Mouse (Mus musculus): Measurements from ENCODE around the gene Zfp653.

Zfp653 gene

GRCm38 (mm10) chr9:22069881-22070553 lies 1.2 kb downstream of the Zfp653 start:
- DNase-seq (ENCODE audit: low spot score in 2 of 2), result no peak

- DNase-seq (ENCODE audit: low spot score in 2 of 2), result no peak
These were observed 4.0 kb downstream of the Zfp653 start for GRCm38 (mm10) chr9:22067195-22067594.

GRCm38 (mm10) chr9:22066433-22066832 lies 4.7 kb downstream of the Zfp653 start:
- DNase-seq (ENCODE audit: low spot score in 2 of 2), result peak; percentile 50 to 61

- DNase-seq (ENCODE audit: low spot score in 2 of 2), result no peak
These were observed 5.5 kb downstream of the Zfp653 start for GRCm38 (mm10) chr9:22065642-22066041.

- DNase-seq (ENCODE audit: low spot score in 2 of 2), result no peak
These were observed 6.8 kb downstream of the Zfp653 start for GRCm38 (mm10) chr9:22064341-22064740.

GRCm38 (mm10) chr9:22061339-22061738 lies 9.8 kb downstream of the Zfp653 start:
- DNase-seq (ENCODE audit: low spot score in 2 of 2), result no peak

GRCm38 (mm10) chr9:22058011-22058424 lies 13.2 kb downstream of the Zfp653 start:
- no peak for DNase-seq (ENCODE audit: low spot score in 2 of 2)

GRCm38 (mm10) chr9:22057031-22057517 lies 14.1 kb downstream of the Zfp653 start:
- DNase-seq (ENCODE audit: low spot score in 2 of 2), result no peak

GRCm38 (mm10) chr9:22056303-22056910 lies 14.8 kb downstream of the Zfp653 start:
- DNase-seq (ENCODE audit: low spot score in 2 of 2), result no peak

GRCm38 (mm10) chr9:22055713-22056112 lies 15.5 kb downstream of the Zfp653 start:
- no peak for DNase-seq (ENCODE audit: low spot score in 2 of 2)

GRCm38 (mm10) chr9:22054411-22055076 lies 16.6 kb downstream of the Zfp653 start:
- DNase-seq (ENCODE audit: low spot score in 2 of 2), result peak; percentile 76 to 80

- no peak for DNase-seq (ENCODE audit: low spot score in 2 of 2)
These were observed 17.5 kb downstream of the Zfp653 start for GRCm38 (mm10) chr9:22053657-22054056.

- no peak for DNase-seq (ENCODE audit: low spot score in 2 of 2)
These were observed 19.3 kb downstream of the Zfp653 start, which contains the start of gene Elavl3 for GRCm38 (mm10) chr9:22051958-22052254. Gene Elavl3, minus strand, starts transcription at chr9:22052023.

GRCm38 (mm10) chr9:22051161-22051957 lies 19.8 kb downstream of the Zfp653 start:
- no peak for DNase-seq (ENCODE audit: low spot score in 2 of 2)

- peak in 1 of 2 experiments; percentile 37 for DNase-seq (ENCODE audit: low spot score in 2 of 2)
These were observed 20.8 kb downstream of the Zfp653 start for GRCm38 (mm10) chr9:22050351-22050889.

GRCm38 (mm10) chr9:22049721-22050270 lies 21.4 kb downstream of the Zfp653 start:
- no peak for DNase-seq (ENCODE audit: low spot score in 2 of 2)

- no peak for DNase-seq (ENCODE audit: low spot score in 2 of 2)
These were observed 21.9 kb downstream of the Zfp653 start for GRCm38 (mm10) chr9:22049315-22049714.

- no peak for DNase-seq (ENCODE audit: low spot score in 2 of 2)
These were observed 23.8 kb downstream of the Zfp653 start for GRCm38 (mm10) chr9:22047329-22047728.

GRCm38 (mm10) chr9:22041832-22042231 lies 29.3 kb downstream of the Zfp653 start:
- DNase-seq (ENCODE audit: low spot score in 2 of 2), result no peak

- no peak for DNase-seq (ENCODE audit: low spot score in 2 of 2)
These were observed 33.4 kb downstream of the Zfp653 start for GRCm38 (mm10) chr9:22037826-22038225.

GRCm38 (mm10) chr9:22035300-22036044 lies 35.7 kb downstream of the Zfp653 start:
- no peak for DNase-seq (ENCODE audit: low spot score in 2 of 2)
